Mouse (Mus musculus) ovary, postnatal 36 days (tissue): Measurements from ENCODE around the gene Nfyc.

ENCODE experiments used
- DNase-seq: peaks from one replicate; pipeline ENCODE4 v3.0.0; 2022; ENCODE audit warnings: low spot score, mixed read lengths

Gene Nfyc

DNA sequence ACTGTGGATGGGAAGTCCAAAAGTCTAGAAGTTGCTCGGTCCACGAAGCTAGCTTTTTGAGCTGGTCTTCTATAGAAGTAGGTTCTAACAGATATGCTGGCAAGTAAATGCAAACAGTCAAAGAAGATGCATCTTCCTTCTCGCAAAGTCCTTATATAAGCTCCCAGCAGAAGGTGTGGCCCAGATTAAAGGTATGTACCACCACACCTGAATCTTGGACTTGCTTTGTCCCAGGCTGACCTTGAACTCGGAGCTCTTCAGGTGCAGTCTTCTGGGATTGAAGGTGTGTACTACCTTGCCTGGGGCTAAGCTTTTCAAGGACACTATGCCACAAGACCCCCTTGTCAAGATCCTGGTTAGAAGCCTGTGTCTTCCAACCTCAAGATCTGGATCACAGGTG lies at the start of gene Nfyc:
TSS of gene Nfyc (minus strand) at position 101 of the 400 bp plus-strand sequence.
- no peak for DNase-seq

DNA sequence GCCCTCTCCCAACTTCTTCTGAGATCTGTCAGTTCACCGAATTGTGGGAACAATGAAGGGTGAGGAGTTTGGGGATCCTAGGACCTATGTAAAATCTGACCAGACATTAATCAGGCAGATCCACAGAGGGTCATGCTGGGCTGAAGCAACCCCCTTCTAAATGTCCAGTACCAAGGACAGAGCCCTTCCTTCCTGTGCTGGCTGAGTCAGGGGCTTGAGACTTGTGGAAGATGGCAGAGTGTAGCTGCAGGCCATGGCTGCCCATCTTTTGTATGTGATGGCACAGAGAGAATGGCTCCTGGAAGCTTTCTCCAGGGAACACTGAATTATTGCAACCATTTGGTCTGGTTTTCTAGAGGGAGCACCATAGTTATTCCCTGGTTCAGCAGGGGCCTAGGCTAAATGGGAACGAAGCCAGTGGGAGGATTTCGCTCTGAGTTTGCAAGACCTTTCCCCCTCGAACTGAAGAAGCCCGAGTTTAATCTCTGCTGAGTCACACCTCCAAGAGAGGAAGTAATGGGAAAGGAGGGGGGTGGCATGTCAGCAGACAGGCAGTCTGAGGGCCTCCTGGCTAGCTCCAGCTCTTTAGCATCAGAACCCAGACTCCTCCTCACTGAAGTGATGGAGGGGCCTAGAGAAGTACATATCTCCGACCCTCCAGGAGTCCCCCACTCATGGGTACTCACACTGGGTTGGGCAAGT lies 49.5 kb upstream of the Nfyc start:
- no peak for DNase-seq

DNA sequence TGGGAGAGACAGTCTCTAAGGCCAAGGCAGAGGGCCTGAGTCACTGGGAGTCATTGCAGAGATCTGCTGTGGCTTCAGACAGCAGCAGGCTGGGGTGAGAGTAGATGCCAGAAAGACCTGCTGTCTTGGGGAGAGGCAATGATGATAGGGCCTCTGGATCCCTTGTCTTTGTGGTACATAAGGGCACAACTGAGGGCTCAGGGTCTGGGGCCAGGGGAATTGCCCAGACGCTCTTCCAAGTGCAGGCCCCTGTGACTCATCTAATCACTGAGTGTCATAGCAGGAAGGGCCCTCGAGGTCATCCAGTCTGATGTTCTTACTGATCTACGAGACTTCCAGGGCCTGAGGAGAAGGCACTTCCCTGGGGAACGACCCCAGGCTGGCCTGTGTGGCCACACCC lies 48.0 kb upstream of the Nfyc start:
- DNase-seq = no peak

DNA sequence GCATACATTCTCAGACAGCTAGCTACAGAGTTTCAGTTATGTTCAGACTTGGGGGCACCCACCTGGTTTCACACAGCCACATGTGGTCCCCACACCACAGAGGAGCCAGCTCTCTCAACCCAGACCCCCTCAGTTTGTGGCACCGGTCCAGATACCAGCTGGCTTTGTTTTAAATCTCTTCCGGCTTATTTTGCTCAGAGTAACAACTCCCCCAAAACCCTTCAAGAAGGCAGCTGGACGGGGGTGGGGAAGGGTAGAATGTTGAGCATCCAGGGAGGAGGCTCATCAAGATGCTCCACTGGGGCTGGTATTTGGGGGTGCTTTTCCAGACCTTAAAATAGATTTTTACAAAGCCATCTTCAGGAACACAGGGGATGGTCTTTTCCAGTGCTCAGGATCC lies 47.4 kb upstream of the Nfyc start:
- DNase-seq = no peak

DNA sequence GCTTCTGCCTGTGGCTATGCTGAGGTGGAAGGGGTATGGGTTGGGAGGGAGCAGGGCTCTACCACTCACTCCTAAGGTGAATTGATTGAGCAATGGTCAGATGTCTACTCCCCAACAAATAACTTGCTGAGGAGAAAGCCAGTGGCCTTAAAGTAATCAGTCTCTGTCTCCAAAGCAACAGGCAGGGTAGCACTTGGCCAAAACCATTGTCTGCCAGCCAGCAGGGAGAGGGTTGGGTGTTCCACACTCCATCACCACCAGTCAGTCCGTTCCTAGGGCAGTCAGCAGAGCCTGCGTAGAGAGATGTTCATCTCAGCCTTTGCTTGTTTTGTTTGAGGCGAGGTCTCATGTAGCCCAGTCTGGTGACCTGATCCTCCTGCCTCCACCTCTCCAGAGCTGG lies 44.6 kb upstream of the Nfyc start:
- DNase-seq = no peak

DNA sequence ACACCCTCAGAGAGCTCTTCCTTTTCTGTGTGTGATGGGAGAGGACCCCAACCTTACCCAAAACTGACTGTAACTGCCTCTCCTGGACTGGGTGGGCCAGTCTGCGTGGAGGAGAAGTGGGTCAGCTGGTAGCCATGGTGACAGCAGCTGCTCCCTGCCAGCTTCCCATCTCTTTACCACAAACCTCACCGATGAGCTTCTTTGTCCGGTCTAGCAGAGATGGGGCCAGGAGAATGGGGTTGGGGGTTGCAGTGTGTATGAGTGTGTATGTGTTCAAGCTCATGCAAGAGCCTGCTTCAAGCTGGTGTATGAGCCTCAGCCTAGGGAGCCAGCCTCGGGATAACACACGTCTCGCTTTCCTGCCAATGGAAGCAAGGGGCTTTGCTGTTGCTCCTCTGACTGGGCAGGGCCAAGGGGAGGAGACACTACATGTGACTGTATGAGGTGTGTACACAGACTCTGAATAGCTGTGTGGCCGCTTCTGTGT lies 38.9 kb upstream of the Nfyc start:
- DNase-seq = no peak

DNA sequence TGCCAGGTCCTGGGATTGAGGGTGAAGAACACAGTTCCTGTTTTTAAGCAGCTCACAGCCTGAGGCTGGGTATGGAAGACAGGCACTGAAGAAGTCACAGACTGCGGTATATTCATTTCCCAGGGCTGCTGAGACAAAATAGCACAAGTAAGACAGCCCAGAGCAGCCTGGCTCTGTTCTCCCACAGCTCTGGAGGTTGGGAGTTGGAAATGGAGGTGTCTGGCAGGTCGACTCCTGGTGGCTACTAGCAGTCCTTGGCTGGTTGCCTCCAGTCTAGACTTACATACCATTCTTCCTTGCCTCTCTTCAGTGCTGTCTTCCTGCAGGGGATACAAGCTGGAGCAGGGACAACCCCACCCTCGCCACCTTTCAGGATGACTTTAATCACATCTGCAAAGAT lies 37.6 kb upstream of the Nfyc start:
- no peak for DNase-seq

DNA sequence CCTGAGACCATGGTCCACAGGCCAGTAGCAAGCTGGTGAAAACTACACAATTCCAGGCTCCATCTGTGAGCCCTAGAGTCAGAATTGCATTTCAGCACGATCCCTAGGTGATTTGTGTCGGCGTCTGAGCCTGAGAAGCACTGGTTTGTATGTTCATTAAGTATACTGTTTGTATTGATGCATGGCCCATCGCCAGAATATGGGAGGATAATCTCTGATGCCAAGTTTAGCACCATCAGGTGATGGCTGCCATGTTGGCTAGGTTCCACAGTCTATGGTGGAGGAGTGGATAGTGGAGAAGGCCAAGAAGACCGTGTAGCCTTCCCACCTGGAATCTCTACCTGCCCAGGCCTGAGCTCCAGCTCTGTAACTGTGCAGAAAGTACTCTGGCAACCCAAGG lies 36.9 kb upstream of the Nfyc start:
- DNase-seq = no peak

DNA sequence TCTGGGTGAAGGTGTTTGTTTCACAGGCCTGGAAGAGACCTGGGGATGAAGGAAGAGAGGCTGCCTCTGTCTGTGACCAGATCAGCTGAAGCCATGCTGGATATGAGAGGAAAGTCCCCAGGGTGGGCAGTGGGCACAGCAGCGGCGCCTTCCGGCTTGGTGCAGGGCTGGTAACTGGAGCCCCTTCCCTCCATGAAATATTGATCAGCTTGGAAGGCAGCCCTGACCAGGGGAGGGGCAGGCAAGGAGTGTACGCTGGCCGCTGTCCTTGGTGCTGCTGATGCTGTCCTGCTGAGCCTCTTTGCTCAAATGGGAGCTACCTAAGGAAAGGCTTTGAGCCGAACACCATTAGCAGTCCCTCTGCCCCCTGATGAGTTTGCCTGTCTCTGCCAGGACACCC lies 34.8 kb upstream of the Nfyc start:
- peak; percentile 58 for DNase-seq

DNA sequence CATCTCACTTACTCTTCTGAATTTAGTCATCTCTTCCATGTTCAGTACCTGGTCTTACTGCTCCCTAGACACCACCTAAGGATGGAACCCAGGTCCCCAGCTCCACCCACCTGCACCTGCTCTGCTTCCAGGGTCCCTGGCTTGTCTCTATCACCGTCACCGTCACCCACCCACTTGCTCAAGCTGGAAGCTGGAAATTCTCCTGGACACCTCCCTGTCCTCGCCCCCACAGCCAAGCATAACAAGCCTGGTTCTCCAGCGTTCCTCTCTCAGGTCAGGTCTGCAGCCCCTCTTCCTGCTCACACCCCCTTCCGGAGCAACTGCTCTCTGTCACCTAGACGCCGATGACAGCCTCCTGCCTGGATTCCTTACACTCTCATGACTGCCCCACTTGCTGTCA lies 28.5 kb upstream of the Nfyc start:
- DNase-seq = no peak

DNA sequence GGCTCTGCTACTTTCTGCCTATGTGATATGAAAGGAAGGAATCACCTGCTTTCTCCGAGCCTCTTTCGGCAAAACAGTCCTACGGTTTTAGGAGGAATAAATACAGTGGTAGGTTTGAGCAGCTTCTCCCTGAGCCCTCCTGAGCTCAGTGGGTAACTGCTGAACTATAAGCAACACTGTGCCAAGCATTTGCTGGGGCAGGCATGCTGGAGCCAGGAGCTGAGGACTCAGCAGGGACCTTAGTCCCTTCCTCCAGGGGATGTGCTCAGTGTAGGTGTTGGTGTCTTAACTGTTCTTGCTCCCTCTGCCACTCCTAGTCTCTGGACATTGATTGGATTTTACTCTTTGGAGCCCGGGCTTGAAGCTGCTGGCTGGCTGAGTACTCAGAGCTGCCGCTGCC lies 25.0 kb upstream of the Nfyc start:
- no peak for DNase-seq

DNA sequence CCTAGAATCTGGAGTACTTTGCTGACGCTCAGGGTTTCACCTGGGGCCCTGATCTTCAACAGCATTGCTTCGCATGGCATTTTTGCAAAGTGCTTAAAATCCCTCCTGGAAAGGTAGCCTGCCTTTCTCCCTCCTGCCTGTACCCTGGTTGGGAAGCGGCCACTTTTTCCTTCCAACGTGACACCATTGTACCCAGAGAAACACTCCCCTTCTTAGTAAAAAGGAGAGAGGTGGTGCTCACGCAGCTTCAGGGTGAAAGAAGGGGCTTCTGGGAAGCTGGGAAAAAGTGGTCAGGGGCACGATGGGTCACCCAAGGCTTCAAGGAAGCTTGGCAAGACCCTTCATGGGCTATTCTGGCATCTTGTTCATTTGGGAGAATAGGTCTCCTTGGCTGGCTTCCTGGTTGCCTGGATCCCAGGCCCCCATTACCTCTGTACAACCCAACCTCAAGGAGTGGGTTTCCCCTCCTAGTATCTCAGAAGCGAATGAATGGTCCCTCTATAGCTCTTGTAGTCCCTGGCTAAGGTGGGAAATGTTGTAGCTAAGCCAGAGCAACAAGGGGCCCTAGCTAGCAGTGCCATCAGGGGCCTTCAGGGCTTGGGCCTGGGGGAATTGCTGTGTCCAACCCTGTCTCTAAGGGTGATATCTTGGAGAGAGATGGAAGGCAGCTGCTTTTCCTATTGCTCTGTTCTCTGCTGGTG lies 24.1 kb upstream of the Nfyc start:
- DNase-seq = no peak

DNA sequence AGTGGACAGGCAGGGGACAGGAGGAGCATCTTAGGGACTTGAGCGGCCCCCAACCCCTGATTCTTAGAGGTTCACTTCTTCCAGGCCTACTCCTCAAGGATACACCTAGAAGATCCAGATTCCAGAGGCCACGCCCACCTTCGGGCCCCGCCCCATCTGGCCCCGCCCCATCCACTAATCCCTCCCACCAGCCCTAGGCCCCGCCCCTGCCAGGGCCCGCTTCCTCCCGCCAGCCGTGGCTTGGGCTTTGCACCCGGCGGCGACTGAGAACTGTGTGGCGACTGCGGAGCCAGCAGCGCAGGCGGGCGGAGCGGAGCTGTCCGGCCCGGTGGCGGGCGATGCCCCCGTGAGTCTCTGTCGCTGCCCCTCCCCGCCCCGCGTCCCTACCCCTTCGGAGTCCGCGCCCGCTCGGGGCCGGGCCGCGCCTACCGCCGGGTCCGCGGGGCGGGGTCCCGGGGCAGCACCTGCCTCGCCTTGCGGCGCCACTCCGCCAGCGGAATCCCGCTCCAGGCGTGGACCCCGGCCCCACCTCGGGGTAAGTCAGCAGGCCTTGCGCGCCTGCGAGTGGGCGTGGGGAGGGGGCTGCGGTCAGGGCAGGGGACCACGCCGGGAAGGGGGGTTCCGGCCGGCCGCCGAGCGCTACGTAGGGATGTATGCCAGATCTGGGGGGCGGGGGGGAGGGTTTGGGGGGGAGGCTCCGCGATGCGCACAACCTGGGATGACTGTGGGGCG lies 23.4 kb upstream of the Nfyc start, which contains the start of gene Rims3:
TSS of gene Rims3 (plus strand) at position 229 of the 732 bp plus-strand sequence.
- peak; percentile 36 for DNase-seq

DNA sequence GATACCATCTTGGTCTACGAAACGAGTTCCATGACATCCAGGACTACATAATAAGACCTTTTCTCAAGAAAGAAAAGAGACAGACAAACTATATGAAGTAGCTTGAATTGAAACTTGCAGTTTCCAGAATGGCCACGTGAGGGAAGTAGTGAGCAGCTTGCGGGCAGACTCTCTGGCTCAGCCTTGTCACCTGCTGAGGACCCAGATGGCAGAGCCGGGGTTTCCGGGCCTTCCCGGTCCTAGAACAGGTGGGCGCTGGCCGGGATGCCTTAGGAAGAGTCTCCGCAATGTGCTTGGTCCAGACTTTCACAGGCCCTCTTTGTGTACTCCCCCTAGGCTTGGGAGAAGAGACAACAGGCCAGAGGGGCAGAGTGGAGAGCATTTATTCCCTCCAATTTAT lies 19.6 kb upstream of the Nfyc start:
- DNase-seq = peak; percentile 40

DNA sequence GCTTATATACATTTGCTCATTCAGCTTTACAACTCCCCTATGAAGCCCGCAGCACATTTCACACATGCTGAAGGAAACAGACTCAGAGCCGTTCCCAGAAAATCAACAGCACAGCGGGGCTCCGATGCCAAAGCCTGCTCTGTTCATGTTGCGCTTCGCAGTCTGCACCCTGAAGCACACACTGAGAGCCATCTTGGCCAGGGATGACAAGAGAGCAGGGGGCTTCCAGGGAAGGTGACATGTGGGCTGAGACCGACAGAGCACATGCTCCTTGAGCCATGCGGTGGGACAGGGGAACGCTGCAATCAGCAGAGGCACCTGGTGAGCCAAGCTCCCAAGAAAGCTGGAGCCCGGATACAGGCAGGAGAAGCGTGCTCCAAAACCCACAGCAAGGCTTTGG lies 18.1 kb upstream of the Nfyc start:
- DNase-seq = no peak

DNA sequence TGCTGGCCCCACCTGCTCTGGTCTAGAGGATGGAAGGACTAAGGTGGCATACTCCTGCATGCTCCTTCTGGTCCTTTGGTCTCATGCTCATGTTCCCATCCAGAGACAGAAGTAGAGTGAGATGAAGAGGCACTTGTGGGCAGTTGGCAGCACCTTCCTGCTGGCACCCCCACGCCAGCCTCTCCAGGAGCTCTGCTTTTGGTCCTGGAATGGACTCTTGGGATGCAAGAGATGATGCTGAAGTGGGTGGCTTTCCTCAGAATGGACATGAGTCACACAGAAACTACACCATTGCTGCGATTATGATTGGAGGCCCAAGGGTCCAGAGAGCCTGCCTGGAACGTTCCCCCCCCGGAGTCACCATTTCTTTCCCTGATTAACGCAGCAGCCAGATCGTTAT lies 17.5 kb upstream of the Nfyc start:
- no peak for DNase-seq

DNA sequence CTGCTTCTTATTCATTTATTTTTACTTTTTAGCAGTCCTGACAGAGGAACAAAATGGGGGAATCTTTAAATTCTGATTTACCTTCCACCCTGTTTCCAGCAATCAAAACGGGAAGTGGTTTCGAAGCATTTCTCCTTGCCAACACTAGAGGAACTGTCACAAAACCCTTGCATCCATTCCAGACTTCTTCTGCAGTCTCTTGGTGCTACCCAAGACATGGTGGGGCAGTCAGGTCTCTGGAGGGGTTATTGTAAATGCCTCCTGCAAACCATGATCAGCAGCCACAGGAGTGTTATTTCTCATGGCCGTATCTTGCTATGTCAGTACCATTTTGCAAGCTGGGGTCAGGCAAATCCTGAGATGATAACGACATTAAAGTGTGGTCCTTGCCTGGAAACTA lies 13.7 kb upstream of the Nfyc start:
- no peak for DNase-seq

DNA sequence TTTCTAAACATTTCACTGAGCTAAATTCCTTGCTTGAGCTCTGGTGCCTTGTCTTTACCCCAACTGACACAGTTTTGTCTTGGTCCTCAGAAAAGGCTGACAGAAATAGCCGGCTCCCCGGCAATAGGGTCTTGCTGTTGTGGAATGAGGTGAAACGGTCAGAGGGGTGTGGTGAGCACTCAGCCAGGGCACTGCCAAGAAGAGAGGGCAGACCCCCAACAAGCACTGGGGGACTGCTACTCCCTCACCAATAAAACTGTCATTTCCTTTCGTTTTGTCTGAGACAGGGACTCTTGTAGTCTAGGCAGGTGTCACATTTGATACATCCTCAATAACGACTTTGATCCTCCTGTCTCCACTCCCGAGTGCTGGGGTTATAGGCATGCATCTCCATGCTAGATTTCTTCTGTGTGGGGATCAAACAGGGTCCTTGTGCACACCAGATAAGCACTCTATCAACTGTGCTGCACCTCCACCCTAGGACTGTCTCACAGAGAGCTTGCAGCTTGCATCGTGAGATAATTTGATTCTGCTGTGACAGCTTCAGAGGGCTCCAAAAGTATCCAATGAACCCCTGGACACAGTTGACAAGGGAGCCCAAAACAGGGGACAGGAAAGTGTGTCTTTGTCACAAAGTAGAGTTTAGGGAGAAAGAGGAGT lies 13.2 kb upstream of the Nfyc start:
- no peak for DNase-seq

DNA sequence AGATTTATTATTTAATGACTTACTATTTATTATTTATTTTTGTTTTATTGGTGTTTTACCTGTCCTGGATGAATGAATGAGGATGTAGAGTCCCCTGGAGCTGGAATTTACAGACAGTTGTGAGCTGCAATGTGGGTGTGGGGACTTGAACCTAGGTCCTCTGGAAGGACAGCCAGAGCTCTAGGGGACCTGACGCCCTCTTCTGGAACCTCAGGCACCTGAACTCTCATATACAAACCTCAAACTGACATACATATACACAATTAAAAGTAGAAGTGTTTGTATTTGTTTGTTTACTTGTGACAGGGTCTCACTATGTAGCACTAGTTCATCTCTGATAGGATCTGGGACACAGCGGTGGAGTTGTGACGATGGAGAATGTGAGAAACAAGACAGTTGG lies 10.0 kb upstream of the Nfyc start:
- no peak for DNase-seq

DNA sequence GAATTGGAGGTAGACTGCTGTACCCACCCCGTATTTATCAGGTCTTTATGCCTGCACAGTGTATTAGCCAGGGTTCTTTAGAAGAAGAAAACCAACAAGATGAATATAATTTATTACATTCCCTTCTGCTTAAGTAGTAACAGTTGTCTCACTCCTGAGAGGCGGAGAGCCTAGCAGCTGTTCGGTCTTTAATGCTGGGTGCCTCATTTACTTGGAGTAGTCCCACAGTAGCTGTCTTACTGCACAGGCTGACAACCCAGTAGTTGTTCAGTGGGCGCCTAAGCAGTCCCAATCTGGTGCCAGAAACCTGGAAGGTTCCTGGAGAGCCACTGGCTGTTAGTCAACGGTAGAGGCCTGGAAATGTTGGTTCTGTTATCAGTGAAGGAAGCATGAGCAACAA lies 605 bp downstream of the Nfyc start:
- DNase-seq = no peak

DNA sequence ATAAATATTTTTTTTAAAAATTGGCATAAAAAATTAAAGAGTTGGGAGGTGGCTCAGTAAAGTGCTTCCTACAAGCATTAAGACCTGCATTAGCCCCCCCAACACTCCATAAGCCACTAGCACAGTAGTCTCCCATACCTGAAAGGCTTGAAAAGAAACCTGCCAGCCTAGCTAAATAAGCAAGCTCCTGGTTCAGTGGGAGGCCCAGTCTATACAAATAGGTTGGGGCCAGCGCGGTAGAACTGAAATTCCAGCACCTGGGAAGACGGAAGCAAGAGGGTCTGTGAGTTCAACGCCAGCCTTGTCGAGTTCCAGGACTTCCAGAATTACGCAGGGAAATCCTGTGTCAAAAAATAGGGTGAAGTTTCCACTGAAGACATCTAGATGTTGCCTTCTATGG lies 5.0 kb downstream of the Nfyc start:
- no peak for DNase-seq

DNA sequence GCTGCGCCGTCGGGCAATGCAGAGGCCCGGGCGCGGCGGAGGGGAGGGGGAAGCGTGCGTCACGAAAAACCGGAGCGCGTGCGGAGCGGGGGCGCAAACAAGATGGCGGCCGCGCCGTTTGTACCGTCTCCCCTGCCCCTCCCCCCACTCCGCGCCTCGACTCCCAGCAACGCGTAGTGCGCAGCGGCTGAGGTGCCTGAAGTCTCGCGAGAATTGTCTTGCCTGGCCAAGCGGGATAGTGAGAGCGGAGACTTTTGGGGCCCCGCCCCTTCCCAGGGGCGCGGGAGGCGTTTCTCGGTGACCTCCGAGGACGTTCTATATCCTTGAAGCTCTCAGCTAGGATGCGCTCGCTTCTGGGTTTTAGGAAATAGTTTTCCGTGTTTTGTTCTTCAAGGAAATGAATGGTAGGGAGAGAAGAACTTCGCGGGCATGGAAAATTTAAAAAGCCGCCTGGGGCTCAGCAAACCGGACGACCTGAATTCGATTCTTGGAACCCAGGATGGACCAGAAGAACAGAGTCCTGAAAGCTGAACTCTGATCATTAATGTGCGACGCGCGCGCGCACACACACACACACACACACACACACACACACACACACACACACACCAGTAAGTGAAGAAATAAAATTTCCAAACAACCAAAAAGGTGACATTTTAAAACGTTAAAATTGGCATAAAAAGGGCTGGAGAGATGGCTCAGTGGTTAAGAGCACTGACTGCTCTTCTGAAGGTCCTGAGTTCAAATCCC lies 5.6 kb downstream of the Nfyc start:
- DNase-seq = peak; percentile 97
